Mouse (Mus musculus): ENCODE results near the gene Sgpp1. TPM values are rescaled to one million over a fixed set of nuclear protein-coding genes. Genes with fewer than 3 reads are reported as not detected.
A peak's percentile ranks its signal among the peaks of the same experiment; 100 is the strongest.

Sgpp1 gene
- polyA plus RNA-seq, 2 experiments = 9.2 to 17.7 TPM

DNA sequence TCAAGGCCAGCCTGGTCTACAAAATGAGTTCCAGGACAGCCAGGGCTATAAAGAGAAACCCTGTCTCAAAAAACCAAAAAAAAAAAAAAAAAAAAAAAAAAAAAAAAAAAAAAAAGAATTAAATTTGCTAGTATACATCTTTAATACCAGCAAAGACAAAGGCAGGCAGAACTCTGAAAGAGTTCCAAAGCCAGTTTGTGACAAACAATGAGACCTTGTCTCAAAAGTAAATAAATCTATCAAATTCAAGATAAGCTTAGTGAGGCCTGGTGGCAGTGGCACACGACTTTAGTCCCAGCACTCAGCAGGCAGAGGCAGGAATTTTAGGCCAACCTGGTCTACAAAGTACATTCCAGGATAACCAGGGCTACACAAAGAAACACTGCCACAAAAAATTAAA lies 5.7 kb downstream of the Sgpp1 start:
- H3K4me2 ChIP-seq (ENCODE audit: low read depth) = no peak overlapping the region
- no peak overlapping the region for H3K9ac ChIP-seq (replicated peaks)
- peaks cover 10 to 11% of the 10 kb centered on the region in 2 experiments for H3K4me1 ChIP-seq (replicated peaks; ENCODE audit: control insufficient read depth in 2 of 2, insufficient read depth in 2 of 2, low read length in 1 of 2)
- no peak overlapping the region for H3K27ac ChIP-seq
- 38% methylated on average over 1 of the region's 1 CpGs for WGBS (ENCODE audit: insufficient replicate concordance)
- no peaks in the 10 kb centered on the region for H3K27me3 ChIP-seq (ENCODE audit: control insufficient read depth, insufficient read depth, low read length)
- no peak for ATAC-seq (ENCODE audit: insufficient read depth)
- DNase-seq (ENCODE audit: low read depth in 3 of 3, low spot score in 3 of 3) = no peak
- no peaks in the 10 kb centered on the region; the same call in 1 of the 2 replicates for H3K36me3 ChIP-seq (replicated peaks; ENCODE audit: control insufficient read depth, insufficient read depth, low read depth)
- H3K4me3 ChIP-seq (ENCODE audit: insufficient read depth in 1 of 2, low read depth in 2 of 2, low read length in 2 of 2) = no peak overlapping the region
- no peak for TF ChIP-seq EP300 (IDR thresholded peaks at IDR 0.05; ENCODE audit: low read depth)
- no peak for TF ChIP-seq CTCF (IDR thresholded peaks at IDR 0.05; ENCODE audit: low read depth)
- H3K9me3 ChIP-seq (ENCODE audit: control insufficient read depth, low read length) = no peaks in the 10 kb centered on the region

DNA sequence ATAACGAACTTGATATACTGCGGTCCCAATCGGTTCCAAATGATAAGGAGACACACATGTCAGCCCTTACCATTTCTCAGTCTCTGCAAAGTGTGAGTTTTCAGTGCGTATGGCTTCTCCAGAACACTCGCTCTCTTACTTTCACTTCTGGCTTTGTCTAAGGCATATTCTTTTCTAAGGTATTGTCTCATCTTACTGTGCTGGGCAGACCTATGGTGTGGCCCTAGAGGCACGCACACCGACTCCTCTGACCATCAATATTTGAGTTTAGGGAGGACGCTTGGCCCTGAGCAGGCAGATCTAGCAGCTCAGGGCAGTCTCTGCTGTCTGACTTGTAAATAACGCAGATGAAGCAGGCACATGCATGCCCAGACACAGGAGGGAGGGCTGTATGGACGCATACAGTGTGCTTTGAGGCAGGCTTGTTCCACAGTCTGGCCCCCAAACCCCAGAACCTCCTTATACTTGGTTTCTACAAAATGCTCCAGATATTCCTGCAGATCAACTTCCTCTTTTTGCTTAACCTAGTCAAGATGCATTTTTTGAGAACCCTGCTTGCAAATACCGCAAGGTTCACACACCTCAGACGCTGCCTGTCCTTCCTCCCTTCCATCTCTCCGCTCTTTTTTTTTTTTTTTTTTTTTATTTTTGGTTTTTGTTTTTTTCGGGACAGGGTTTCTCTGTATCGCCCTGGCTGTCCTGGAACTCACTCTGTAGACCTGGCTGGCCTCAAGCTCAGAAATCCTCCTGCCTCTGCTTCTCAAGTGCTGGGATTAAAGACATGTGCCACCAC lies 8.0 kb downstream of the Sgpp1 start:
- Histone ChIP-seq H3K9me3 (ENCODE audit: control insufficient read depth, low read length) (no peaks in the 10 kb centered on the region), H3K4me3 (ENCODE audit: insufficient read depth in 1 of 2, low read depth in 2 of 2, low read length in 2 of 2) (no peak overlapping the region), H3K4me1 (replicated peaks; ENCODE audit: control insufficient read depth in 2 of 2, insufficient read depth in 2 of 2, low read length in 1 of 2) (peaks cover 16 to 28% of the 10 kb centered on the region in 2 experiments), H3K27ac (no peak overlapping the region), H3K27me3 (ENCODE audit: control insufficient read depth, insufficient read depth, low read length) (no peaks in the 10 kb centered on the region), H3K36me3 (replicated peaks; ENCODE audit: control insufficient read depth, insufficient read depth, low read depth) (no peaks in the 10 kb centered on the region; the same call in 1 of the 2 replicates), H3K4me2 (ENCODE audit: low read depth) (peak overlapping the region; percentile 26; the same call in 1 of the 2 replicates), H3K9ac (replicated peaks) (no peak overlapping the region)
- 67% methylated on average over 15 of the region's 15 CpGs for WGBS (ENCODE audit: insufficient replicate concordance)
- ATAC-seq (ENCODE audit: insufficient read depth) (no peak), DNase-seq (ENCODE audit: low read depth in 3 of 3, low spot score in 3 of 3) (no peak)
- TF ChIP-seq EP300 (IDR thresholded peaks at IDR 0.05; ENCODE audit: low read depth) (no peak), CTCF (IDR thresholded peaks at IDR 0.05; ENCODE audit: low read depth) (no peak)

DNA sequence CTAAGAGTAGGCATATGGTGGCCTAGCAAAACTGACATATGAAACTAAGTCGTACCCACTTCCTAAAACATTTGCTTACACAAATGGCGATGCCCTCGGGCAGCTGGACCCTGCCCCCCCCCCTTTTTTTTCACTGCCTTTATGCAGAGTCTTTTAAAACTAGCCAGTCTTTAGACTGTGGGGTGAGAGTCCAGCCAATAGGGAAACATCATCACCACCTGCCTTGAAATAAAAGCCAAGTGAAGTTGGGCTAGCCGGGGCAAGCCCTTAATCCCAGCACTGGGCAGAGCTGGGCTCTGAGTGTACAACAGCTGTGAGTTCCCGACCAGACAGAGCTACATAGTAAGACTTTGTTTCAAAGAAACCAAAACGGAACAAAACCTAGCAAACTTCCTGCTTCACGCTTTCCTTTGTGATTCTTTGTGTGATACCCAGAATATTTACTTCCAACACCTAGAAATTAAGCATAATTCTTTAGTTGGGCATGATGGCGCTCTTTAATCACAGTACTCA lies 9.1 kb downstream of the Sgpp1 start:
- no peak overlapping the region for H3K4me2 ChIP-seq (ENCODE audit: low read depth)
- H3K4me3 ChIP-seq (ENCODE audit: insufficient read depth in 1 of 2, low read depth in 2 of 2, low read length in 2 of 2) = no peak overlapping the region
- no peaks in the 10 kb centered on the region for H3K9me3 ChIP-seq (ENCODE audit: control insufficient read depth, low read length)
- H3K36me3 ChIP-seq (replicated peaks; ENCODE audit: control insufficient read depth, insufficient read depth, low read depth) = no peaks in the 10 kb centered on the region; the same call in 1 of the 2 replicates
- ATAC-seq (ENCODE audit: insufficient read depth) = no peak
- 73% methylated on average over 8 of the region's 8 CpGs for WGBS (ENCODE audit: insufficient replicate concordance)
- no peaks in the 10 kb centered on the region for H3K27me3 ChIP-seq (ENCODE audit: control insufficient read depth, insufficient read depth, low read length)
- H3K27ac ChIP-seq = no peak overlapping the region
- no peak for TF ChIP-seq EP300 (IDR thresholded peaks at IDR 0.05; ENCODE audit: low read depth)
- DNase-seq (ENCODE audit: low read depth in 3 of 3, low spot score in 3 of 3) = no peak
- H3K4me1 ChIP-seq (replicated peaks; ENCODE audit: control insufficient read depth in 2 of 2, insufficient read depth in 2 of 2, low read length in 1 of 2) = peaks cover 16 to 26% of the 10 kb centered on the region in 2 experiments
- H3K9ac ChIP-seq (replicated peaks) = no peak overlapping the region

DNA sequence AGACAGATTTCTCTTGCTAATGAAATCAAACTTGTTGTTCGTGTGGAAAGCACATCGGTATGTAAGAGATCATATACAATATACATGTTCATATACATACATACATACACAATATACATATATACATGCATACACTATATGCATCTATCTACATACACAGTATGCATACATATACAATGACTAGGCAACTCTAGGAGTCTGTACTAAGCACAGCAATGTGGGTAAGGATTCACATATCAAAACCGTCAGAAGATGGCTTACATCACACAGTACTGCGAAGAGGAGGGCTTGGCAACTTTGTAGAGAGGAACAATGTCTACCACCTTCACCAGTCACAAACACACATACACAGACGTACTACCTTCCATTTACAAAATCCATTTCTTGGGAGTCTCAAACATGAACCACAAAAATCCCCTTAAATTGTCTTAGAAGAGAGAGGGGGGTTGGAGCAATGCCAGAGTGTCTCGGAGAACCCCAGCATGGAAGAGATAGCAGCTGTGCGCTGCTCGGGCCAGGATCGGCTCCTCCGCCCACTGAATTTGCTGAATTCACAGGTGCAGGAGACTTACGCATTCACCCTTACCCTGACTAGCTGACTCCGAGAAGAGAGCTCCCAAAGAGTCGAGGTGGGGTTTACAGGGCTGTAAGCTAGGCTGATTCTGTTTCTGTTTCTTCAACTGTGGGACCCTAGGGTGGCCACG lies 10.8 kb downstream of the Sgpp1 start:
- Histone ChIP-seq H3K9me3 (ENCODE audit: control insufficient read depth, low read length) (no peaks in the 10 kb centered on the region), H3K27me3 (ENCODE audit: control insufficient read depth, insufficient read depth, low read length) (no peaks in the 10 kb centered on the region), H3K27ac (peak overlapping the region; percentile 76), H3K4me2 (ENCODE audit: low read depth) (peak overlapping the region; percentile 63), H3K4me1 (replicated peaks; ENCODE audit: control insufficient read depth in 2 of 2, insufficient read depth in 2 of 2, low read length in 1 of 2) (peaks cover 16 to 23% of the 10 kb centered on the region in 2 experiments), H3K9ac (replicated peaks) (peak overlapping the region; percentile 27; the same call in 1 of the 2 replicates), H3K4me3 (ENCODE audit: insufficient read depth in 1 of 2, low read depth in 2 of 2, low read length in 2 of 2) (peak overlapping the region in 1 of 2 experiments; percentile 16; a peak in 2 of 4 replicates), H3K36me3 (replicated peaks; ENCODE audit: control insufficient read depth, insufficient read depth, low read depth) (peaks cover 4% of the 10 kb centered on the region)
- DNase-seq (ENCODE audit: low read depth in 3 of 3, low spot score in 3 of 3) (peak in 1 of 3 experiments; percentile 39), ATAC-seq (ENCODE audit: insufficient read depth) (peak; percentile 79)
- TF ChIP-seq CTCF (IDR thresholded peaks at IDR 0.05; ENCODE audit: low read depth) (no peak), EP300 (IDR thresholded peaks at IDR 0.05; ENCODE audit: low read depth) (no peak)
- WGBS (ENCODE audit: insufficient replicate concordance) = 44% methylated on average over 14 of the region's 14 CpGs

Measured in liver, embryonic 14.5 days (tissue).